Comparison of ENCODE assay signal across 13 mouse cellular contexts in genomic region chr1:86421007-86421406, GRCm38 (mm10). TPM values are rescaled to one million over a fixed set of nuclear protein-coding genes. Genes with fewer than 3 reads are reported as not detected.
DNase-seq lines count a peak whose midpoint lies in the region; ATAC-seq and TF ChIP-seq lines count a peak whose summit lies in the region.
"Had no signal": no experiment of that assay in that cellular context is flagged by ENCODE, and none has a peak within 500 bp of the region (broad histone marks: within the 10 kb centered on the region; RNA-seq: fewer than 3 reads in every experiment).

No protein-coding gene starts in this region.

- no peak for ATAC-seq in heart, embryonic 12.5 days (ENCODE audit: insufficient number of reproducible peaks, low FRiP score)
- ATAC-seq in limb, embryonic 14.5 days (ENCODE audit: low FRiP score, low read depth) = no peak
- ATAC-seq: midbrain, embryonic 15.5 days had no signal

- H3K36me3 ChIP-seq in heart, embryonic 10.5 days = no peaks in the 10 kb centered on the region
- no peaks in the 10 kb centered on the region for H3K36me3 ChIP-seq in heart, embryonic 12.5 days
- H3K36me3 ChIP-seq in E14TG2a.4 (ENCODE audit: insufficient read depth, low read length) = no peaks in the 10 kb centered on the region
- no peaks in the 10 kb centered on the region for H3K36me3 ChIP-seq in limb, embryonic 14.5 days (ENCODE audit: control insufficient read depth, insufficient read depth, low read length)
- H3K36me3 ChIP-seq: midbrain, embryonic 15.5 days had no signal

- H3K27ac ChIP-seq in heart, embryonic 10.5 days = peak overlapping the region; percentile 62
- H3K27ac ChIP-seq in heart, embryonic 12.5 days (ENCODE audit: poor library complexity, severe bottlenecking) = no peak overlapping the region
- H3K27ac ChIP-seq in limb, embryonic 14.5 days (replicated peaks; ENCODE audit: low read depth, low read length) = peak overlapping the region; percentile 59
- H3K27ac ChIP-seq: midbrain, embryonic 15.5 days had no signal

- H3K9me3 ChIP-seq in heart, embryonic 10.5 days = no peaks in the 10 kb centered on the region
- H3K9me3 ChIP-seq in heart, embryonic 12.5 days (replicated peaks) = no peaks in the 10 kb centered on the region
- no peaks in the 10 kb centered on the region for H3K9me3 ChIP-seq in E14TG2a.4 (ENCODE audit: low read length)
- no peaks in the 10 kb centered on the region for H3K9me3 ChIP-seq in limb, embryonic 14.5 days (ENCODE audit: control insufficient read depth, low read length)
- H3K9me3 ChIP-seq: midbrain, embryonic 15.5 days had no signal

- H3K27me3 ChIP-seq in heart, embryonic 10.5 days (ENCODE audit: insufficient read depth, poor library complexity, severe bottlenecking) = no peaks in the 10 kb centered on the region
- H3K27me3 ChIP-seq in heart, embryonic 12.5 days (replicated peaks) = no peaks in the 10 kb centered on the region
- no peaks in the 10 kb centered on the region for H3K27me3 ChIP-seq in E14TG2a.4 (ENCODE audit: insufficient read depth, low read length)
- H3K27me3 ChIP-seq in limb, embryonic 14.5 days (ENCODE audit: control insufficient read depth, insufficient read depth, low read length) = no peaks in the 10 kb centered on the region
- H3K27me3 ChIP-seq: midbrain, embryonic 15.5 days had no signal

- H3K4me1 ChIP-seq in heart, embryonic 10.5 days = peaks cover 20% of the 10 kb centered on the region
- H3K4me1 ChIP-seq in heart, embryonic 12.5 days (replicated peaks) = peaks cover 19% of the 10 kb centered on the region
- H3K4me1 ChIP-seq in E14TG2a.4 (replicated peaks; ENCODE audit: low read depth, low read length) = peaks cover 53% of the 10 kb centered on the region
- H3K4me1 ChIP-seq in limb, embryonic 14.5 days (ENCODE audit: control insufficient read depth, insufficient read depth, low read length) = peaks cover 8% of the 10 kb centered on the region

- no peak for DNase-seq in heart, embryonic 10.5 days (ENCODE audit: low spot score)
- peak; percentile 61 for DNase-seq in adrenal gland, postnatal 25 days
- no peak for DNase-seq in limb, embryonic 14.5 days (ENCODE audit: low spot score)
- DNase-seq in adipocyte (ENCODE audit: low spot score) = no peak
- DNase-seq in spleen, postnatal 14 days (ENCODE audit: low spot score in 2 of 2) = no peak
- no peak for DNase-seq in left cerebral cortex, adult 8-10 months (ENCODE audit: low spot score in 2 of 2)

- H3K9ac ChIP-seq in heart, embryonic 12.5 days = no peak overlapping the region
- 0 out of 2 replicates have a peak overlapping the region, but pooled peaks have one; percentile 8 for H3K9ac ChIP-seq in limb, embryonic 14.5 days (ENCODE audit: low read depth, low read length, severe bottlenecking)
- H3K9ac ChIP-seq: midbrain, embryonic 15.5 days had no signal

- H3K4me3 ChIP-seq in heart, embryonic 10.5 days = no peak overlapping the region
- H3K4me3 ChIP-seq in heart, embryonic 12.5 days = no peak overlapping the region
- peak overlapping the region; percentile 21; the same call in 1 of the 2 replicates for H3K4me3 ChIP-seq in E14TG2a.4 (replicated peaks; ENCODE audit: low read length)
- no peak overlapping the region for H3K4me3 ChIP-seq in limb, embryonic 14.5 days (replicated peaks; ENCODE audit: low read length)
- H3K4me3 ChIP-seq: midbrain, embryonic 15.5 days had no signal

- WGBS in heart, embryonic 10.5 days = 38% methylated on average over 10 of the region's 10 CpGs
- WGBS in heart, embryonic 12.5 days = 41% methylated on average over 10 of the region's 10 CpGs
- WGBS in limb, embryonic 14.5 days = 30% methylated on average over 10 of the region's 10 CpGs

- TF ChIP-seq CTCF in E14TG2a.4 (conservative IDR thresholded peaks at IDR 0.05; ENCODE audit: low read length) = no peak

- no peak overlapping the region for H3K4me2 ChIP-seq in heart, embryonic 12.5 days
- H3K4me2 ChIP-seq in limb, embryonic 14.5 days (replicated peaks; ENCODE audit: low read depth, low read length, severe bottlenecking) = no peak overlapping the region
- H3K4me2 ChIP-seq: midbrain, embryonic 15.5 days had no signal

- TF ChIP-seq POLR2A in limb, embryonic 14.5 days (IDR thresholded peaks at IDR 0.05; ENCODE audit: borderline replicate concordance, extremely low read depth, insufficient read depth, insufficient read length) = no peak

RNA-seq across cellular contexts. Expression of gene Nmur1, which starts 5.0 kb away (rescaled TPM):
- polyA plus RNA-seq in heart, embryonic 10.5 days (2016; fragmentation: Nextera tagmentation; extraction: Ambion mirVana) = 0.10 TPM in 1 of 2 replicates, not detected in the other
- not detected in 2 replicates for polyA plus RNA-seq in heart, embryonic 12.5 days (2016; fragmentation: Nextera tagmentation; extraction: Ambion mirVana)
- total RNA-seq in adrenal gland, postnatal 25 days (2021) = not detected in 2 replicates
- polyA plus RNA-seq in limb, embryonic 14.5 days (2012; rRNA removed) = 0.09 TPM in 1 of 2 replicates, not detected in the other
- 0.17 TPM in 1 of 2 replicates, not detected in the other for polyA plus RNA-seq in limb, embryonic 14.5 days (2014; fragmentation: Nextera tagmentation; extraction: Ambion mirVana)
- under 1 TPM in 2 of 4 experiments, not detected in 2; 0.37 to 0.59 TPM for total RNA-seq in left cerebral cortex, adult 8-10 months (2022)
- polyA plus RNA-seq: heart, embryonic 16.5 days had no signal

RNA-seq across cellular contexts. Expression of gene Tex44, which starts 5.1 kb away (rescaled TPM):
- polyA plus RNA-seq in heart, embryonic 10.5 days (2016; fragmentation: Nextera tagmentation; extraction: Ambion mirVana) = not detected in 2 replicates
- not detected in 2 replicates for polyA plus RNA-seq in heart, embryonic 12.5 days (2016; fragmentation: Nextera tagmentation; extraction: Ambion mirVana)
- total RNA-seq in adrenal gland, postnatal 25 days (2021) = not detected in 2 replicates
- not detected in 2 replicates for polyA plus RNA-seq in limb, embryonic 14.5 days (2012; rRNA removed)
- not detected in 2 replicates for polyA plus RNA-seq in limb, embryonic 14.5 days (2014; fragmentation: Nextera tagmentation; extraction: Ambion mirVana)
- not detected for total RNA-seq in left cerebral cortex, adult 8-10 months (2022)
- total RNA-seq: ES-E14; left cerebral cortex, postnatal 10 days had no signal
- polyA plus RNA-seq: heart, embryonic 16.5 days; midbrain, embryonic 15.5 days; spleen, adult 2 months had no signal
